Mouse (Mus musculus) MEL (cell line): Measurements from ENCODE around the gene Lsm6.

Experiments used
- CTCF ChIP-seq, 3 experiments: IDR thresholded peaks in 2 of 3; conservative IDR thresholded peaks in 1 of 3; 2 replicates each; pipeline ENCODE4 v1.5.1; 2011 to 2012; ENCODE audit warnings: low read length in 3 of 3, low read depth in 2 of 3, mild to moderate bottlenecking in 2 of 3, improper control_type of control experiment in 1 of 3, inconsistent platforms in 1 of 3, mixed read lengths in 1 of 3, moderate library complexity in 1 of 3; ENCODE audit not compliant: control insufficient read depth in 1 of 3, insufficient read depth in 1 of 3, poor library complexity in 1 of 3, severe bottlenecking in 1 of 3
- E2F4 ChIP-seq: IDR thresholded peaks from 2 replicates; pipeline ENCODE4 v1.6.1; 2011; ENCODE audit warnings: low read depth, low read length, improper control_type of control experiment, borderline replicate concordance
- ETS1 ChIP-seq: IDR thresholded peaks from 2 replicates; pipeline ENCODE4 v1.6.1; 2012; ENCODE audit warnings: low read depth, mild to moderate bottlenecking, inconsistent platforms, low read length, improper control_type of control experiment, moderate library complexity
- GATA1 ChIP-seq: IDR thresholded peaks from 2 replicates; pipeline ENCODE4 v1.6.1; 2011; ENCODE audit warnings: low read depth, low read length, improper control_type of control experiment
- MAX ChIP-seq: IDR thresholded peaks from 2 replicates; pipeline ENCODE4 v1.6.1; 2011; ENCODE audit warnings: low read length, improper control_type of control experiment
- MEF2A ChIP-seq: IDR thresholded peaks from 2 replicates; pipeline ENCODE4 v1.6.1; 2014; ENCODE audit warnings: low read depth, mild to moderate bottlenecking, inconsistent platforms, low read length, improper control_type of control experiment; ENCODE audit not compliant: poor library complexity, insufficient replicate concordance, severe bottlenecking; ENCODE audit errors: extremely low read depth
- MXI1 ChIP-seq: IDR thresholded peaks from 2 replicates; pipeline ENCODE4 v1.6.1; 2011; ENCODE audit warnings: mild to moderate bottlenecking, low read depth, low read length, improper control_type of control experiment
- POLR2A ChIP-seq, 2 experiments: IDR thresholded peaks; 2 replicates each; pipeline ENCODE4 v1.6.1; 2011 to 2012; ENCODE audit warnings: low read length in 2 of 2, mild to moderate bottlenecking in 2 of 2, control low read depth in 1 of 2, improper control_type of control experiment in 1 of 2, low read depth in 1 of 2, moderate library complexity in 1 of 2; ENCODE audit not compliant: control insufficient read depth in 1 of 2, insufficient read depth in 1 of 2, poor library complexity in 1 of 2
- POLR2AphosphoS5 ChIP-seq: IDR thresholded peaks from 2 replicates; pipeline ENCODE4 v1.6.1; 2012; ENCODE audit warnings: low read depth, borderline replicate concordance, mild to moderate bottlenecking, inconsistent platforms, low read length, moderate library complexity, mixed read lengths
- SIN3A ChIP-seq: IDR thresholded peaks from 2 replicates; pipeline ENCODE4 v1.6.1; 2012; ENCODE audit warnings: low read length, improper control_type of control experiment, inconsistent platforms
- USF2 ChIP-seq, 2 experiments: IDR thresholded peaks; 2 replicates each; pipeline ENCODE4 v1.6.1; 2011 to 2012; ENCODE audit warnings: improper control_type of control experiment in 2 of 2, low read length in 2 of 2, borderline replicate concordance in 1 of 2, inconsistent platforms in 1 of 2, low read depth in 1 of 2, mild to moderate bottlenecking in 1 of 2; ENCODE audit not compliant: insufficient read depth in 1 of 2
- ZC3H11A ChIP-seq: IDR thresholded peaks from 2 replicates; pipeline ENCODE4 v1.6.1; 2012; ENCODE audit warnings: low read depth, mild to moderate bottlenecking, inconsistent platforms, low read length, improper control_type of control experiment
- ZMIZ1 ChIP-seq: IDR thresholded peaks from 2 replicates; pipeline ENCODE4 v1.6.1; 2012; ENCODE audit warnings: low read depth, mild to moderate bottlenecking, inconsistent platforms, low read length, improper control_type of control experiment, moderate library complexity

- TF ChIP-seq CTCF (IDR thresholded peaks at IDR 0.05 in 2 of 3, conservative IDR thresholded peaks at IDR 0.05 in 1 of 3; ENCODE audit: control insufficient read depth in 1 of 3, insufficient read depth in 1 of 3, low read depth in 2 of 3, low read length in 3 of 3, poor library complexity in 1 of 3, severe bottlenecking in 1 of 3) (no peak), POLR2AphosphoS5 (no peak), SIN3A (no peak), GATA1 (no peak), ZC3H11A (no peak), POLR2A (IDR thresholded peaks at IDR 0.05; ENCODE audit: control insufficient read depth in 1 of 2, insufficient read depth in 1 of 2, low read depth in 1 of 2, low read length in 2 of 2, poor library complexity in 1 of 2) (no peak), MAX (no peak), MEF2A (no peak), ETS1 (no peak), USF2 (IDR thresholded peaks at IDR 0.05; ENCODE audit: borderline replicate concordance in 1 of 2, insufficient read depth in 1 of 2, low read depth in 1 of 2, low read length in 2 of 2) (no peak), MXI1 (no peak), ZMIZ1 (no peak), E2F4 (no peak)
Measured at GRCm38 (mm10) chr8:78770584-78770983, 50.4 kb downstream of the Lsm6 start.
